Mouse (Mus musculus) heart, embryonic 11.5 days (tissue): ENCODE results near the gene Atp5f1. TPM values are rescaled to one million over a fixed set of nuclear protein-coding genes. Genes with fewer than 3 reads are reported as not detected.

Experiments
- polyA plus RNA-seq: library from polyadenylated mRNA; unstranded; fragments of >200 nt; fragmentation: Nextera tagmentation; extraction: Ambion mirVana; gene quantifications from 2 replicates; pipeline ENCODE4 v1.2.1, GENCODE M21; 2014

Gene Atp5f1
- polyA plus RNA-seq, 1 experiment from 2014 or later = 765 TPM

Other genes starting within 250 kb of the Atp5f1 start
- gene Rap1a, start 158.8 kb downstream of the Atp5f1 start, polyA plus RNA-seq = 72.6 and 77.5 TPM in 2 replicates
- gene Adora3, start 89.2 kb downstream of the Atp5f1 start, polyA plus RNA-seq = 0.10 TPM in 1 of 2 replicates, not detected in the other
- 0.33 and 0.46 TPM in 2 replicates for gene Tmigd3, start 89.2 kb downstream of the Atp5f1 start, polyA plus RNA-seq
- 2.6 and 2.9 TPM in 2 replicates for gene I830077J02Rik, start 27.4 kb downstream of the Atp5f1 start, polyA plus RNA-seq
- 93.4 and 94.0 TPM in 2 replicates for gene Wdr77, start 730 bp downstream of the Atp5f1 start, polyA plus RNA-seq
- 1.8 and 2.0 TPM in 2 replicates for gene Ovgp1, start 13.6 kb upstream of the Atp5f1 start, polyA plus RNA-seq
- 0.24 TPM in 1 of 2 replicates, not detected in the other for gene Pifo, start 54.5 kb upstream of the Atp5f1 start, polyA plus RNA-seq
- gene Chil5, start 72.7 kb upstream of the Atp5f1 start, polyA plus RNA-seq = not detected in 2 replicates
- 0.19 and 0.48 TPM in 2 replicates for gene Chia1, start 153.1 kb upstream of the Atp5f1 start, polyA plus RNA-seq
- not detected in 2 replicates for gene Chil3, start 207.5 kb upstream of the Atp5f1 start, polyA plus RNA-seq